Mouse (Mus musculus) cerebellum, postnatal 10 days (tissue): ENCODE measurements at regions not wholly inside any gene's neighbourhood (a gene's known extent, or its start where the extent isn't known, plus 50 kb on each side); places are given as distances from the start of the nearest gene placed in this dataset.

Source experiments
- DNase-seq, 2 experiments: peaks; one replicate each; pipeline ENCODE4 v3.0.0; 2021; ENCODE audit warnings: mixed read lengths in 2 of 2

DNA sequence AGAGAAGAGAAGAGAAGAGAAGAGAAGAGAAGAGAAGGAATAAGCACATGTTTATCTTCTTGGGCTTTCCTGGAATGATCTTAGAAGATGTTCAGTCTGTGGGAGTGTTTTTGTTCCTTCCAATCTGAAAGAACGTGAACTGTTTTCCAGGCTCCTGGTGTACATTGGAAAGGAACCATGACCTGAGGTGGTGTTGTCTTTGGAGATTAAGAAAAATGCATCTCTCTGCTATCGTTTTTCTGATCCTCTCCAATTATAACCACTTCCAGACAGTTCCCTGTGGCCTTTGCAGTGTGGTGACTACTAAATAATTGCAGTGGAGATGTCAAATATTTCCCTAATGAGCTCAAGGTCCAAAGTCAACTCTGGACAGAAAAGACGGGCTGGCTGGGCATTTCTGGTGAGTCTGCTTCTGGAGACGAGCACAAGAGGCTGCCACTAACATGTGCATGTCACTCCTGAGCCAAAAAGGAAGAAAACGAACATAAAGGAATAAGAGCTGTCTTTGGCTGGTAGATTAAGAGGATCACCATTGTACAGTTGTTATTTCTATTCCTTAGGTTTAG, 431.7 kb downstream of the Adgrl2 start:
- no peak for DNase-seq

DNA sequence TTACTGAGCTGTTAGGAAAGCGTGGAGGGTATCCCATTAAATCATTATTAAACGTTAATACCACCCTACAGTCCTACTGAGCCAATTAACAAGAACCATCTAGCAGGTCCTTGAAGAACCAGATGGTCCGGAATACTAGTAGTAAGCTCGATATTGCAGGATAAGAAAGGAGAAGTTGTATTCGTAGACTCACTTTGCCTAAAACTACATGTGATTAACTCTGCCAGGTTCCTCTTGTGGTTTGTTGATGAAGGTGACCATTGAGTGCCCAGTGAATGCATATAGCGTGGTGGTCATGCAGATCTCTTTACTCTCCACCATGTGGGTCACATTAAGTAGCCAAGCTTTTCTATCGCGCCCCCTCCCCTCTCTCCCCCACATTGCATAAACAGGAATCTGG, 435.0 kb downstream of the Adgrl2 start:
- DNase-seq, result no peak

DNA sequence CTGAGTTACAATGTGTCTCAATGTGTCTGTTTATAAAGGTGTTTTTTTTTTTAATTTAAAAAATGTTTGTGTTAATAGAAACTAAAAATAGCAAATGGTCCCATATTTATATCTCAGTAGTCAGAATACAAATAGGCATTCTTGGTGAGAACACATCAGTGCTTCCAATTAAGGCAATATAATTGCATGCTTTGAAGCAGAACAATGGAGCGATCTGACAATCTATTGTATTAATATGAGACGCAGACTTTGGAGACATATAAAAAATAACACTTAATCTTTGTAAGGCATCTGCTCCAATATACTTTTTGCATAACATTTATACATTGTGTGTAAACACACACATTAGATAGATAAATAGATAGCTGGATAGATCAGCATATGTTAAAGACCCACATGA, 439.6 kb downstream of the Adgrl2 start:
- DNase-seq, result no peak

DNA sequence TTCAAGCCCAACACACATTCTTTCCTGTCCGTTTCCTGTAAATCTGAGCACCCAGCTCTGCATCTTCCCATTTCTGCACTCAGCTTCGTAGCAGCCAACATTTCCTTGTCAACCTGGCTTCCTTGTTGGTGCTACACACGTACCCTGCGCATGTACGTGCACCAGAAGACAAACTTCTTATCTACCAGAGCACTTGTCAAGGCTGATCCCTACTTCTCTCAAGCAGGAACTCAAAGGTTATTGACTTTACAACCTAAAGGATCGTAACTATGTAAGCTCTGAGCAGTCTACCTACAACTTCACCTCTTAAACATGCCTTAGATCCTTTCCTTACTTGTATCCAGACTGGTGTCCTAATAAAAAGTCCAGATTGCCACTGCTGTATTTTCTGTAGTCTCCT, 445.4 kb downstream of the Adgrl2 start:
- no peak for DNase-seq

DNA sequence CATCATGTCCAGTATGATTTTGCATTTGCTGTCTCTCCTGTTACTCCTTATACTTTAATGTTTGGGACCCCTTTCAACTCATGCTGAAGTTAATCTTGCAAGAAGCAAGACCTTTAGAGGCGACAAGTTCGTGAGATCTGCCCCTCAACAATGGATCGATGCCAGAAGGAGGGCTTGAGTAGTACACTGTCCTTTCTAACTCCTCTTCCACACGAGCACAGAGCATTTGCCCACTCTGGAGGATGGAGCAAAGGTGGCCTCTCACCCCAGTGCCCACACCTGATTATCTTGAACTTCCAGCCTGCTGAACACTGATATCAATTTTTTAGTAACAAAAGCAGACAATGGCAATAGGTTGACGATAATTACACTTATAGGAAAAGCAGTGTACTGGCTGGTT, 448.1 kb downstream of the Adgrl2 start:
- DNase-seq, result no peak

DNA sequence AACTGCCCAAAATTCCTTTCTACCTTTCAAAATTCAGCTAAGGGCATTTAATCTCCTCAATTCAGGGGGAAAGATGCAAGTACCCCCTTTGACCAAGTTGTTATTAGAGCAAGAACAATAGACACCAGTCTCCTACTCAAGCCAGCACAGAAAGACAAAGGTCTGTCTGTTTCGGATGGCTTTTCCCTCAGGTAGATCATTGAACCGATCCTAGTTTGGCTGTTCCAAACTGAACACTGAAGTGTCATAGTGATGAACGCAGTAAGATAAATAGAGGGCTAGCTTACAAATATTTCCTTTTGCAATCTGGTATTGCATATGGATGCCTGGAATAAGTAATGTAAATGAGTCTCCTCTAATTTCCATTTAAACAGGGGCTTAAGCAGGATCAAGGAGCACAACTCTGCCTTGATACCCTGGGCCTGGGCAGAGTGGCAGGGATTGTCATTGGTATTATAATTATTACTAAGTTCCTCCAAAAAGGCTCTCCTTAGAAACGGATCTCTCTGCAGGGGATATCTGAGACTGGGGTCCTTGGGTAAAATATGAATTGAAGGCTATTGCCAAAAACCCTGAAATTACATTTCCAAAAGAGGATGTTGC, 452.6 kb downstream of the Adgrl2 start:
- no peak for DNase-seq

DNA sequence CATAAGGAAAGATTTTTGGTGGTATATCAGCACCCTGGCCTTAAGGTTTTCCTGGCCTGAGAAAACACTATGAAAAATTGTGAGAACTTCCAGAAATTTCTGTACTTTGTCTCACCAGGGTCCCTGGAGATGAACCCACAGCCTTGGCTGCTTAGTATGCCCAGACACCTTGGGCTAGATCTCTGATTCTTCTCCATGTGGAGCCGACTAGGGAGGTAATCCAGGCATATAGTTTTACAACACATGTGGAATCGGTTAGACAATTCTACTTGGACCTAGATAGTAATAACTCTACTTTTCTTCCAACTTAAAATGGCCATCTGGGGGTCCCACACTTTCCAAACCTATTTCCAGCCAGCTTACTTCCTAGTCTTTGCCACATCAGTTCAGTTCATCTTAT, 460.5 kb downstream of the Adgrl2 start:
- no peak for DNase-seq

DNA sequence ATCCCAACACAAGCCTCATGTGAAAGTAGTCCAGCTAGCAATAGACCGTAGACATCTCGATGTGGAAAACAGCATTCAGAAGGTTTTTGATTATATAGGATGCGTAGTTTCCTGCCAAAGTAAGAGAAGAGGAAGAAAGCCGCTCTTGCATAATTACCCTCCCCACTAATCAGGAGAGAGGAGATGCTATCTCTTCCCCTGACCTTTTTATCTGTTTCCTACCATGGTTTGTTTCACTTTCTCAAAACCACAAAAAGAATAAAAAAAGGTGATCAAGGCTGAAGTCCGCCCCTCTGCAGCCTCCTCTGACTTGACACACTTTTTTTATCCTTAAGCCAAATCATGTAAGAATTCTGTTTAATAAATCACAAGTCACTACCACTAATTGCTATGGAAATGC, 480.0 kb downstream of the Adgrl2 start:
- DNase-seq, result no peak

DNA sequence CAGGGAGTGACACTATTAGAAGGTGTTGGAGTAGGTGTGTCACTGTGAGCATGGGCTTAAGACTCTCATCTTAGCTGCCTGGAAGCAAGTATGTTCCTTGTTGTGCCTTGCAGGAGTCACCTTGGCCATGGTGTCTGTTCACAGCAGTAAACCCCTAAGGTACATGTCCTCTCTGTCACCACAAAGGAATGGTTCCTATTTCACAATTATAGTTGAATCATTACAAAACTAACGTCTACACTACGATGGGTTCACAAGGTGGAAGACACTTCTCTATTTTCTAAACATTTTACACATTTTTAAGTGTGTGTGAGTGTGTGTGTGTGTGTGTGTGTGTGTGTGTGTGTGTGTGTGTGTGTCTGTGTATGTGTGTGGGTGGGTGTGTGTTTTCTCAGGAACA, 485.4 kb downstream of the Adgrl2 start:
- DNase-seq, result no peak

DNA sequence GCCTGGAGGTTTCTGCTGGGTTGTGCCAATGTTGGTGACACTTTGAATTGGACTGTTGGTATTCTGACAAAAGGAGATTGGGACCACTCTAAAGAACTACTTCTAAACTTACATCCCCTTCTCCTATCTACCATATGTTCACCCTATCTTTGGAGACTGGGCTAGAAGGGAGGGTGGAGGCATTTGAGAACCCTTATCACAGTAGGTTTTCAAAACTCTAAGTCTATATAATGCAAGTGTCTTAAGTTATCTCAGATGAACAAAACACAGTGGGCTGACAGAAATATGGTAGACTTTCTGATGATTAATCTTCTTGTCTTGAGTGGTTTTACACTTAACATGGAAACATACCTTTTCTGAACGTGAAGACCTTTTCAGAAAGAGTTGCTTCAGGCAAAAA, 486.9 kb downstream of the Adgrl2 start:
- DNase-seq, result no peak

DNA sequence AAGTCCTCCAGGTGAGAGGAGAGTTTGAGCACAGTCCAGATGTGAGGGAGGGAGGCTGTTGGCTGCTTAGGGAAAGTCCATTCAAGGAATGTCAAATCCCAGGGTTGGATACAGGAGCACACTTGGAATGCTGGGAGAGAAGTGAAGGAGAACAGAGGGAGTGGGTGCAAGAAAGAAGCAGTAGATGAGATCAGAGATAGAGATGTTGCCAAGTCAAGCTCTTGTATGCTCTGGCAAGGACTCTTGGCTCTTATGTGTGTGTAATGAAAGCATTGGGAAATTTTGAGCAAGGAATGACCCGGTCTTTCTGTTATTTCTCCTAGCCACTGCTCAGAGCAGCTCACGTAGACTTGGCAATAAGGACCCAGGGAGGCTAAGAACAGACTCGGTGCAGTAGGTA, 488.6 kb downstream of the Adgrl2 start:
- no peak for DNase-seq

DNA sequence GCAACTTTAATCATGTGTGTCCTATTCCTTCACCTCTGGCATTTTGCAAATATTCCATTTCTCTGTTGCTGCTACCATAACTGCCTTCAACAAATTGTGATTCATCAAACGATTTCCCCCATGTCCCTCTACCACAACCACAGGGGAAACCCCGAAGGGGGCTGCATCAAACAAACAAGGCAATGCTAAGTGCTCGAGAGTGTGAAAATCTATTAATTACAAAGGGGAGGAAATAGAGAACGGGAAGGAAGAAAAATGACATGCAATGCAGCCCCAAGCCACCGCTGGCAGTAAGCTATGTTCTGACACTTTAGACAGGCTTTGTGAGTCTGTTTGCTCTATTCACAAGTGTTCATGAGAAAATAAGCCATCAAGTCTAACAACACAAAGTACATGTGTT, 493.7 kb downstream of the Adgrl2 start:
- no peak for DNase-seq

DNA sequence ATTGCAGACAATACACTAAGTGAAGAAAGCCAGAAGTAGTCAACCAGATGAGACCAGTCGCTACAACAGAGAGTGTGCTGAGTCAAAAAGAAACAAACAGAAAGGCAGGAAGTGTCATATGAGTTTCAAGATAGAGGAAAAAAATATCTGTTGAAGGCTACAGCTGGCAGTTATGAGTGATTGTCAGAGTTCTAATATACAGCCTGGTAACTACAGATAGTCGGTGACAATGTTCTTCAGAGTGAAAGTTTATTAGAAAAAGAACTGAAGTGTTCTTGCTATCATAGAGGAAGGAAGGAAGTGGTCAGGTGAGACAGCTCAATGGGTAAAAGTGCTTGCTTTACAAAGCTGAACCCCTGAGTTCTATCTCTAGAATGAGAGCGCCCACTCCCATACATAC, 499.1 kb downstream of the Adgrl2 start:
- no peak for DNase-seq

DNA sequence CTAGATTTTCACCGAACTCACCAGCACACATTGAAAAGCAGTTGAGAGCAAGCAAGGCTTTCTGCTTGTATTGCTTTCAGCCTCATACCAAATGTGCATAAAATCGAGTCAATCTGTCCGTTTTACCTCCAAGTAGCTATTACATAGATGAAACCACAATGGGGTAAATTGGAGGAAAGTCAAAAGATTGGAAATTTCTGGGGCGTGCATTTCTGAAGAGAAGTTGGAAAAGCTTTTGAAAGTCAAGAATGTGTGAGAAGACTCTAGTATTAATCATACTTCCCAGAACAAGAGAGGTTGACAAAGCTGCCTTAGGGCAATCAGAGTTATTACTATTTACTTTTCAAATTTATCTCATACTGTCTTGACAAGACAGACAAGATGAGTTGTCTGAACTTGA, 501.2 kb downstream of the Adgrl2 start:
- no peak for DNase-seq

DNA sequence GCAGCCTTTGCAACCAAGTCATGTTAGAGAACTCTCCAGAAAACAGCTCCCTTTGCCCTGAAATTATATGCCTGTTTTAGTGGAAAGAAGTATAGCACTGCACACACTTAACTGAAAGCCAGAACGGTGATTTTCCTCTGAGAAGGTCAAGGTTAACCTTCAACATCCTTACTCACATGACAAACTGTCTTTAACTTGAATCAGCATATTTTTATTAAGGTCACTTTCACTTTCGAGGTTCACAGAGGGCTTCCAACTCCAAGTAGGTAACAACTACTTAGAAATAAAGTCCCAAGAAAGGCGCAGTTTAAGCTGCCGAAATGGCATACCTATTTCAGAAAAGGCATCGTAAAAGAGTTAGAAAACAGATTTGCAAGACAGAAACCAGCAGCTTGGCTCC, 502.4 kb downstream of the Adgrl2 start:
- DNase-seq, result no peak

DNA sequence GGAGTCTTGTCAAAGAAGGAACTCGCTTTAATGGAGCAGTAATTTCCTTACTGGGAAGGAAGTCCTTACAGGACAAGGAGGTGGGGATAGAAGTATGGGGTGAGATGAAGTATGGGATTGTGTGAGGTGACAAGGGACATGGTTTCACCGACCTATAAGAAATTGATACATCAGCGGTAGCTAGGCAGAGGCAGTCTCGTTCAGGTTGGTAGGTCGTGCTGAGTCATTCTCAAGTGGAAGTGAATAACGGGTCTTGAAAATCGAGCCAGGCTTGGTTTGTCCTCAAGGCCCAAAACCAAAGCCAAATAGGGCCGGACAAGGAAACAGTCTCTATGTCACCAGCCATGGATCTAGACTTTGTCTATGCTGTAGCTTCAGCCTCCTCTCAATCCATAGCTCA, 514.5 kb downstream of the Adgrl2 start:
- DNase-seq, result no peak

DNA sequence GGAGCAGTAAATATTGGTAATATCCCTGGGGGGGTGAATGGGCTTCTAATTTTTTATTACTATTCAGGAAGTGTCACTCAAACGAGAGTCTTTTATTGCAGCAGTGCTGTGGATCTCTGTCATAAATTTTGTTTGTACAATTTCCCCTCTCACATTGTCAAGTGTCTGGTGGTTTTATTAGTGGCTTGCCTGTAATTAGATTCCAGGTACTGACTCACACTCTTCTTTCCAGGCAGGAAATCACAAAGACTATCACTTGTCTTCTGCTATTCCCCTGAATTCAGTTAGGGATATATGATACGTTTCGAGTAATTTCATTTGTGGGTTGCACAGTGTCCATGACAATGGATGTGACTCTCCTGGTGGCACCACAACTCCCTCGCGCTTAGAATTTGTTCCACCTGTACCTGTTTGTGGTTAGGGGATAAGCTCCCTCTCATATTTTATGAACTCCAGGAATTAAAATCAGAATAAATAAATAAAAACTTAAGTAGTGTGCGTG, 517.4 kb downstream of the Adgrl2 start:
- DNase-seq, result no peak

DNA sequence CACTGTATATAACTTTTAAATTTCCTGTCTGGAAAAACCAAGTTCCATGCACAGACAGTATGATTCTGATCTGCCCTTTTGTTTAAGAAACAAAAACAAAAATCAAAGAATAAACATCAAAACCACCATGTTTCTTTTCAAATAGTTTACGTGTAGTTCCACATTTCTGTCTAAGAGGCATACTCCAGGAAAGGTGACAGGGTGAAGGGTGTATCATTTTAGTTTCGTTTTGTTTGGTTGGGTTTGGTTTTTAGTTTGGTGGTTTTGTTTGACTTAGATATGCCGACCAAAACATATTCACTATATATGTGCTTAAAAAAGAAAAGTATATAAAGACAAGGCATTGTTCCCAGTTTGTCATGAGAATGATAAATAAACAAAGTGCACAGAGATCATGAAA, 524.9 kb downstream of the Adgrl2 start:
- no peak for DNase-seq

DNA sequence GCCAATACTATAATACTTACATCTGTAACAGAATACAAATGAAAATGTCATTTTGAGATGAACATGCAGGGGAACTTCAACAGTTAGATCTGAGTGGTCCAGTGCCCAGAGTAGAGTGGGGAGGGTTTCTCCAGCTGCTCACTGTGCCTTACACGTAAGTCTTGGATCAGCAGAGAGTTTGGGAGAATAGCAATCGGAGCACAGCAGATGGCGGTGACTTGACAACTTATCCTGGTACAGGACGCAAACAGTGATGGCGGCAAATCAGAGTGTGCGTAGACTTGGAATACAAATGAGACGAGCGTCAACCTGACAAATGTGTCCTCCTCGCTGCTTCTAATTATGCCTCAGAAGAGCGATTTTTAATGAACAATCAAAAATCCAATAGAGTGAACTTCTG, 527.6 kb downstream of the Adgrl2 start:
- peak; percentile 15 to 30 for DNase-seq

DNA sequence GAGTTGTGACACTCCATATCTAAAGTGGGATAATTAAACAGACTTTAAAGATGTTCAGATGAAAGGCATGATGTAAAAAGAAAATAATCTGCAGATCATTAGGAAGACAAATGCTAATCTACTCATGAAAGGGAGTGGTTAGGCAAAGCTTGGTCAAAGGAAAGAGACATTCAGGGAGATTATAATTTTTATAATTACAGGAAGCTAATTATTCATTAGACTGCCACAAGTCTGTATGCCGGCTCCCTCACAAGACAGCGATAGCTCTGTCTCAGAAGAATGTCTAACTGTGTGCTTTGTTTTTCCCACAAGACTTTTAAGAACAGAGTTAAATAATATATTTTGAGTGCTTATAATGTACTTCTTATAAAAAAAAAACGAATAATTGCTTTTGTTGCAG, 541.5 kb downstream of the Adgrl2 start:
- DNase-seq, result no peak

DNA sequence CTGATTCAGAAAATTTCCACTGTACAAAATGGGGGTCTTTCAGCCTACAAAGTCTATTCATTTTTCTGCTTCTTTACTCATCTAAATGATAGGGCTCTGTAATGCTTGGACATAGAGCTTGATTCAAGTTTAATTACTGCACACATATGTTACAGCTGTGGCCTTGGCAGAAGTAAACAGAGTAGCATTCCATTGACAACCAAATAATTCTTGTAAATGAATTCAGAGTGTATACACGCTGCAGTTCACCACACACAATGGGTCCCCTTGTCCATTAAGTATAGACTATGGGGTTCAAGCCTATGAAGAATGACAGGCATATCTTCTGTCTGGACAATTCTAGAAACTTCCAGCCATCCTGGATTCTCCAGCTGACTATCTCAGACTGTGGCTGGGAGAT, 541.9 kb downstream of the Adgrl2 start:
- DNase-seq, result no peak

DNA sequence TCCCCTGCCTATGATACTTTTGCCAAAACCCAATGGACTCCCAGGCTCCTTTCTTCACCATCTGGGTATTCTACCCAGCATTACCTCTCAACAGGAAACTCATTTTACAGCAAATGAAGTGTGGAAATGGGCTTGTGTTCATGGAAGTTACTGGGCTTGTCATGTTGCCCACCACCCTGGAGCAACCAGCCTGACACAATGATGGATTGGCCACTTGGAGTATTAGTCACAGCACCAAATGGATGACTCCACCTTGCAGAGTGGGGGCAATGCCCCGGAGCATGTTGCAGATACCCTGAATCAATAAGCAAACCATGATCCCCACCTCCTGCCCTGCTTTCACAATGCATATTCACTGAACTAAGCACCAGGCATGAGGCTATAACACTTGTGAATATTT, 543.5 kb downstream of the Adgrl2 start:
- peak in 1 of 2 experiments; percentile 16 for DNase-seq

DNA sequence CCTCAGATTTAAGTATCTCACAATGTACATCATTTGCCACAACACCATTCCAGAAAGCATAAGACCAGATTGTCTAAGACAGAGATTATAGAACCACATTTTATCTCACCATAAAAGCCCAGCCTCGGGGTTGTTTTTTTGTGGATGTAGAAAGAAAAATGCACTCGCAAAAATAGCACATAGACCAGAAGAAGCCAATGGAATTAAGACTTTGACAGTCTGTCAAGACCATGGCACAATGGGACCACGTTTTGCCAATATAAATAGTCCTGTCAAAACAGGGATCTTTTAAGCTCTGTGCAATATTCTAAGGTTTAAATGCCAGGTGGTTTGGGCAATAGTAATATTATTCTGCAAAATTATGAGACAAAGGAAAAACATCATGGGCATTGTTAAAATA, 547.3 kb downstream of the Adgrl2 start:
- no peak for DNase-seq

DNA sequence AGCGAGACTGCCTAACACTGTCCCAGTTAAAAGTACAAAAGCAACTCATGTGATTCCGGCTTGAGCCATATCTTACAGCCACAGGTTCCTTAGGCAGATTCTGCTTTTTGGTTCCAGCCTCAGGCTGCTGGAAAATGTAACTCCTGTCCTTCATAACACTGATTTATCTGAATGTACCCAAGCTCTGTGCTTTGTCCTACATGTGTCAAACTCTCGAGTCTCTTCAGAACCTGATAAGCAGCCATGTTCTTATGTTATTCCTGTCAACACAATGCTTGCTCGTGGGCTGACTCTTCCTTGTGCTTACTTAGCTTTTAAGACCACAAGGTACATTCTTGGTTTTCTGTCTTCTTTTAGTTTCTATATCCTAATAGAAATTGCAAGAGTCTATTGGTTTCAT, 556.3 kb downstream of the Adgrl2 start:
- no peak for DNase-seq
